Mouse (Mus musculus) kidney, embryonic 14.5 days (tissue): ENCODE results near the gene Heyl. TPM values are rescaled to one million over a fixed set of nuclear protein-coding genes. Genes with fewer than 3 reads are reported as not detected.
A peak's percentile ranks its signal among the peaks of the same experiment; 100 is the strongest.
"Not testable (repeated sequence)": the region's sequence is repeated elsewhere in the genome, so short reads cannot be mapped to it uniquely, and the experiment has no call there.

Experiments used
- ATAC-seq: fragments of 200-750 bp; cut with Nextera tagmentation; 2 replicates; pipeline ENCODE4 v1.8.0; 2017; ENCODE audit warnings: moderate number of reproducible peaks, mild to moderate bottlenecking, moderate TSS enrichment, moderate library complexity; ENCODE audit not compliant: low FRiP score, low TSS enrichment
- H3K27ac ChIP-seq: fragments of 300-500 bp; sonication (generic); 2 replicates; pipeline ENCODE4 v1.5.1; 2014; ENCODE audit warnings: low read depth, mild to moderate bottlenecking, low read length, moderate library complexity, mixed read lengths
- H3K27me3 ChIP-seq: fragments of 300-500 bp; sonication (generic); 2 replicates; pipeline ENCODE4 v1.6.1; 2014; ENCODE audit warnings: mild to moderate bottlenecking, low read length; ENCODE audit not compliant: control insufficient read depth, insufficient read depth
- H3K36me3 ChIP-seq: fragments of 300-500 bp; sonication (generic); 2 replicates; pipeline ENCODE4 v1.6.1; 2014; ENCODE audit warnings: low read length, mixed read lengths; ENCODE audit not compliant: control insufficient read depth, insufficient read depth
- H3K4me1 ChIP-seq: fragments of 300-500 bp; sonication (generic); 2 replicates; pipeline ENCODE4 v1.6.1; 2014; ENCODE audit warnings: low read length, mixed read lengths; ENCODE audit not compliant: control insufficient read depth, insufficient read depth
- H3K4me2 ChIP-seq: fragments of 300-500 bp; sonication (generic); replicated peaks from 2 replicates; pipeline ENCODE4 v1.6.1; 2014; ENCODE audit warnings: low read depth, mild to moderate bottlenecking, low read length
- H3K4me3 ChIP-seq: fragments of 300-500 bp; sonication (generic); 2 replicates; pipeline ENCODE4 v1.5.1; 2014; ENCODE audit warnings: mild to moderate bottlenecking, low read length
- H3K9ac ChIP-seq: fragments of 300-500 bp; sonication (generic); 2 replicates; pipeline ENCODE4 v1.6.1; 2014; ENCODE audit warnings: low read depth, mild to moderate bottlenecking, low read length, moderate library complexity
- H3K9me3 ChIP-seq: fragments of 300-500 bp; sonication (generic); 2 replicates; pipeline ENCODE4 v1.6.1; 2016; ENCODE audit warnings: low read length; ENCODE audit not compliant: control insufficient read depth
- WGBS: fragments of 180-500 bp; shearing (Covaris S2); extraction: QIAGEN DNeasy Blood & Tissue Kit; methylation state at CpG from one replicate; pipeline ENCODE4 v1.1.7; 2014; 5-methylcytosine and 5-hydroxymethylcytosine counted together
- polyA plus RNA-seq: library from polyadenylated mRNA; unstranded; fragments of >200 nt; fragmentation: Nextera tagmentation; extraction: Ambion mirVana; gene quantifications from 2 replicates; pipeline ENCODE4 v1.2.1, GENCODE M21; 2014

Gene Heyl
- polyA plus RNA-seq, 1 experiment from 2014 or later, result 50.2 TPM

DNA sequence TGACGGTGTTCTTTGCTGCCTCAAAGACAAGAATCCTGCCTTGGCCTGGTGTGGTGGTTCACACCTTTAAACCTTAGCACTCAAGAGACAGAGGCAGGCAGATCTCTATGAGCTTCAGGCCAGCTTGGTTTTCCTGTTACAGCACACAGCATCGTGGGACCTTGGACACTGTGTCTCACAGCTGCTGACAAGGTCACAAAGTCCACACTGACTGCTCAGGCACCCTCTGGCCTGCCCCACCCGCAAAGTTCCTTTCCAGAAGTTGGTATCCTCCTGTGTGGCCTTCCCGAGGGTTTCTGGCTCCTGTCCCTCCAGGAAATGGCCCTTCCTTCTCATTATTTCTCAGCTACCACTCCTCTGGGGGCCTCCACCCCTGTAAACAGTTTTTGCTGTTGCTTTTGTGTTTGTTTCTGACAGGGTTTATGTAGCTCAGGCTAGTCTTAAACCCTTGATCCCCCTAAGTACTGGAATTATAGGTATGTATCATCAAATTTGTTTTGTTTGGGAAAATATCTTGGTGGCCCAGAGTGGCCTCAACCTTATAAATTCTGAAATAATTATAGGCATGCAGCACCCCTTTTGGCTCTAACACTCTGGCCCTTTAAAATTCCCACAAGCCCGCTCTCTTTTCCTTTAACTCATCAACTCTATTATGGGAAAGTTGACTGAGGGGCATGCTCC lies 28.5 kb downstream of the Heyl start, which contains the start of gene Pabpc4:
TSS of gene Pabpc4 (plus strand) at position 631 of the 681 bp plus-strand sequence.
- H3K27me3 ChIP-seq, result no peaks in the 10 kb centered on the region
- no peak within 1 kb of the TSS for H3K27ac ChIP-seq
- no peaks in the 10 kb centered on the region for H3K36me3 ChIP-seq
- WGBS, result 62% methylated on average over 5 of the region's 5 CpGs
- no peaks in the 10 kb centered on the region for H3K9me3 ChIP-seq
- peaks cover 11% of the 10 kb centered on the region for H3K4me1 ChIP-seq
- no peak within 1 kb of the TSS for H3K4me3 ChIP-seq
- H3K4me2 ChIP-seq, result no peak within 1 kb of the TSS
- H3K9ac ChIP-seq, result no peak within 1 kb of the TSS
- ATAC-seq, result no peak

DNA sequence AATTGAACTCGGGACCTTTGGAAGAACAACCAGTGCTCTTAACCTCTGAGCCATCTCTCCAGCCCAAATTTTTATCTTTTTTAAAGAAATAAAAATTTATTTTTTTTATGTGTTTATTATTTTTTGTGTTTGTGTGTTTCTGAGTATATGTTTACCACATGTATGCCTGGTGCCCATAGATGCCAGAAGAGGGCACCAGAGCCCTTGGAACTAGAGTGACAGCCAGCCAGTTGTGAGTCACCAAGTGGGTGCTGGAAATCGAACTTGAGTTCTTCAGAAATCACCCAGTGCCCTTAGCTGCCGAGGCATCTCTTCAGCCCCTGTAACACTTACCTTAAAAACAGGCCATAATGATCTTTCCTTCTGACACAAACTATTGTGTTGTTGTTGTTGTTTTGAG lies 37.7 kb downstream of the Heyl start:
- H3K4me2 ChIP-seq, result no peak overlapping the region
- WGBS, result 92% methylated on average over 3 of the region's 3 CpGs
- ATAC-seq, result no peak
- H3K9me3 ChIP-seq, result no peaks in the 10 kb centered on the region
- no peak overlapping the region for H3K27ac ChIP-seq
- H3K4me1 ChIP-seq, result no peaks in the 10 kb centered on the region
- H3K36me3 ChIP-seq, result no peaks in the 10 kb centered on the region
- no peaks in the 10 kb centered on the region for H3K27me3 ChIP-seq
- no peak overlapping the region for H3K4me3 ChIP-seq
- no peak overlapping the region for H3K9ac ChIP-seq

DNA sequence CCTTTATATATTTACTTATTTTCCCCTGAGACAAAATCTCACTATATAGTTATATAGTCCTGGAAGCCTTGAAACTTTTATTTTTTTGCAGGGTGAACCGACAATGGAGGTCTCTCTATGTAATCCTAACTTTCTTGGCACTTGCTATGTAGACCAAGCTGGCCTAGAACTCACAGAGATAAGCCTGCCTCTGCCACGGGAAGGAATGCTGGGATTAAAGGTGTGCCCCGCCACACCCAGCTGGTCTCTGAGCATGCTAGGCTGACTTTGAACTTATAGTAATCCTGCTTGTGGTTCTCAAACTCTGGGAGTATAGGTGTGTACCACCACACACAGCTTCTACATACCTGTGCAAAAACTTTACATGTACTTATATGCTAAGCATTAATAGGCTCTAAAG lies 46.8 kb downstream of the Heyl start:
- H3K4me3 ChIP-seq, result no peak overlapping the region
- 83% methylated on average over 3 of the region's 3 CpGs for WGBS

DNA sequence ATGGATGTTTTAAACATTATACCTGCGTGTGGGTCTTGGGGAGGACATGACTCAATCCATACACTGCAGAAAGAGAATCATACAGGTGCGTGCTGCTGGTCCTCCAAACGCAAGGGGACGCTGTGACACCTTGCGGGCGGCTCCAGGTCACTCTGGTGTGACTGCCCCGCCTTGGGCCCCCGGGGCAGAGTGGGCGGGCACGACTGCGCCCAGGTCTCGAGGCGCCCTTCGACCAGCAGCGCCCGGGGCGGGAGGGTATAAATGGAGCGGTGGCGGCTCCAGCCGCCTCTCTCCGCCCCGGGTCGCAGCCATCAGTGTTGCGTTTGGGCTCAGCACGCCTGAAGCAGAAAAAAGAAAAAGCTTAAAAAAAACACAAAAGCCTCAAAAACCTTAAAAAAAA lies 49.1 kb downstream of the Heyl start:
- peak overlapping the region; percentile 67; the same call in 1 of the 2 replicates for H3K9ac ChIP-seq
- no peaks in the 10 kb centered on the region for H3K27me3 ChIP-seq
- H3K36me3 ChIP-seq, result peaks cover 23% of the 10 kb centered on the region
- H3K4me2 ChIP-seq, result peak overlapping the region; percentile 80
- WGBS, result 1% methylated on average over 25 of the region's 25 CpGs
- peaks cover 19% of the 10 kb centered on the region for H3K4me1 ChIP-seq
- ATAC-seq, result peak; percentile 96
- no peak overlapping the region for H3K27ac ChIP-seq
- no peaks in the 10 kb centered on the region for H3K9me3 ChIP-seq
- H3K4me3 ChIP-seq, result peak overlapping the region; percentile 64

More for the DNA sequence above, 46.8 kb downstream of the Heyl start:
- Histone ChIP-seq H3K9me3 (no peaks in the 10 kb centered on the region), H3K27ac (no peak overlapping the region), H3K4me2 (no peak overlapping the region), H3K36me3 (0 out of 2 replicates have a peak, but pooled peaks cover 4% of the 10 kb centered on the region), H3K27me3 (no peaks in the 10 kb centered on the region), H3K4me1 (peaks cover 13% of the 10 kb centered on the region), H3K9ac (no peak overlapping the region)
- ATAC-seq, result no peak

DNA sequence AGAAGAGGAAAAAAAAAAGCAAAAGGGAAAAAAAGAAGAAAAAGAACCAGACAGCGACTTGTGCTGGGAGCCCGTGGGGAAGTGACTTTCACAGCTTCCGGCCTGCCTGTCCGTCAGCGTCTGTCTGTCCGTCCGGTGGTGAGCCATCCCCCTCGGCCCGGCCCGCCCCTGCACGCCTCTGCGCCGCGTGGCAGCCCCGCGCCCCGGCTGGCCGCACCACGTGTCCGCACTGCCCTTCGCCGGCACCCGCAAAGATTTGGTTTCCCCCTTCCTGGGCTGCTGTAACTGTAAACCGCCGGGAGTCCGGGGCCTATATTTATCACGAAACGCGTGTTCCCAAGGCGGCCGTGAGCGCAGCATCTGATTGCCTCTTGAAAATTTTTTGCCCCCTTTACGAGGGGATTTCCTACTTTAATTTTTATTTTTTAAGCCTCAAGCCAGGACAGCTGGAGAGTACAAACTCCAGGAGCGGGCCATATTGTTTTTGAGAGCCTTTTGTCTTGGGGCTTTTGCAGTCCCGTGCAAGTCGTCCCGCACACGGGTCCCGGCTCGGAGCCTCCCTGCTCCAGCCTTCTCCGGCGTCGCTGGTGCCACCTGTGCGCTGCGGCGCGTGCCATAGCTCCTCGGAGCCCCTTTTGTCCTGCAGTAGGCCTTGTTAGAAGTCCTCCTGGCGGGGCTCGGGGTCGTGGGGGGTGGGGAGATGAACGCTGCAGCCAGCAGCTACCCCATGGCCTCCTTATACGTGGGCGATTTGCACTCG lies 49.7 kb downstream of the Heyl start:
- H3K27me3 ChIP-seq, H3K9me3 ChIP-seq, H3K27ac ChIP-seq: not testable (repeated sequence)
- H3K4me1 ChIP-seq, result peaks cover 19% of the 10 kb centered on the region
- peak overlapping the region; percentile 64 for H3K4me3 ChIP-seq
- ATAC-seq, result peak; percentile 67
- H3K9ac ChIP-seq, result peak overlapping the region; percentile 67
- 2% methylated on average over 35 of the region's 55 CpGs for WGBS
- H3K36me3 ChIP-seq, result peaks cover 29% of the 10 kb centered on the region
- peak overlapping the region; percentile 80 for H3K4me2 ChIP-seq

DNA sequence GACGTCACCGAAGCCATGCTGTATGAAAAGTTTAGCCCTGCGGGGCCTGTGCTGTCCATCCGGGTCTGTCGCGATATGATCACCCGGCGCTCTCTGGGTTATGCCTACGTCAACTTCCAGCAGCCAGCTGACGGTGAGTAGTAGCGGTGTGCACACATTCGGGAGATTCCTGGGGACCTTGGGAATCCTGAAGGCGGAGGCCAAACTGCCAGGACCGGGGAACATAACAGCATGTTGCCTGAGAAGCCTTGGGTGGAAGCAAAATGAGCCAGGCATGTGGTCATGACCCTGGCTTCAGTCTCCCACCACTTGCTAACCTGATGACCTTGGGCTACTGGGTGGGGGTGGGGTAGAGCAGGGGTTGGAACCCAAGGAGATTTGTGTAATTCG lies 50.3 kb downstream of the Heyl start:
- under 1% methylated on average over 11 of the region's 15 CpGs for WGBS
- H3K27ac ChIP-seq, result not testable (repeated sequence)

DNA sequence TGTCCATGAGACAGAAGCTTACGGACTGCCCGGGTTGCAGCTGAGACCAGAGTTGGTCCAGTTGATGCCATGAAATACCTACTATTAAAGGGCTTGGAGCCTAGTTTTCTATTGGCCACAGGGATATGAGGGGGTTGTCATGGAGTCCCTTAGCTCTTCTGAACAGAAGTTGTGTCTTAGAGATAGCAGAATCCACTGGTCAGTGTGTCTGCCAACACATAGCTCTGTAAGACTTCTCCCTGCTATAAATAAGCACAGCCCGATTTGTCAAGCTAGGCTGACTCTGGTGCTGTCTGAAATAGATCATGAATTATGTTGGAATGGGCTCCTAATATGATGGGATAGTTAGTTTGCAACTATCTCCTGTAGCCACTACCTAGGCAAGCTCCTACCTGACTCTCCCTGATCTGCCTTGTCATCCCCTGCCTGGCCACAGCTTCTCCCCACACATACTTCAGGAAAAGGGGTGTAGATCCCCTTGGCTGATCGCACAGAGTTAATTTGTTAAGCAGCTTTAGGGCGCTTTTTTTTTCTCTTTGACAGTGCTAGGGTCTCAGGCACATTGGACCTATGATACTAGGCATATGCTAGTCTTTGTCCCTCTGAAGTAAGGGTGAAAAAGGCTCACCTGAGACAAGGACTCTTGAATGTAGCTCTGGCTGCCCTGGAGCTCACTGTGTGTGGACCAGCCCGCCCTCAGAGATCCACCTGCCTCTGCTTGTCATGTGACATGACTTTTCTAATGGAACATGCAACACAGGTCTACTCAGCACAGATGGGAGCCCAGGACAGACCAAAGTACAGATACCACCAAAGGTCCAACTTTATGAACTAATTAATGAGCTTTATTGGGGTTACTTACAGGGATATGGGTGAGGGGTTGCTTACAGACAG lies 51.6 kb downstream of the Heyl start:
- peak overlapping the region; percentile 67; the same call in 1 of the 2 replicates for H3K9ac ChIP-seq
- no peak overlapping the region for H3K27ac ChIP-seq
- peaks cover 19% of the 10 kb centered on the region for H3K4me1 ChIP-seq
- peaks cover 47% of the 10 kb centered on the region for H3K36me3 ChIP-seq
- H3K9me3 ChIP-seq, result no peaks in the 10 kb centered on the region
- H3K4me3 ChIP-seq, result peak overlapping the region; percentile 64
- no peak for ATAC-seq
- H3K27me3 ChIP-seq, result no peaks in the 10 kb centered on the region
- WGBS, result 71% methylated on average over 6 of the region's 6 CpGs
- peak overlapping the region; percentile 80 for H3K4me2 ChIP-seq

More for the DNA sequence above, 50.3 kb downstream of the Heyl start:
- peak overlapping the region; percentile 67 for H3K9ac ChIP-seq
- not testable (repeated sequence) for H3K27me3 ChIP-seq, H3K9me3 ChIP-seq
- ATAC-seq, result peak; percentile 26; the same call in 1 of the 2 replicates
- peaks cover 19% of the 10 kb centered on the region for H3K4me1 ChIP-seq
- peak overlapping the region; percentile 64 for H3K4me3 ChIP-seq
- H3K4me2 ChIP-seq, result peak overlapping the region; percentile 80
- H3K36me3 ChIP-seq, result peaks cover 34% of the 10 kb centered on the region

DNA sequence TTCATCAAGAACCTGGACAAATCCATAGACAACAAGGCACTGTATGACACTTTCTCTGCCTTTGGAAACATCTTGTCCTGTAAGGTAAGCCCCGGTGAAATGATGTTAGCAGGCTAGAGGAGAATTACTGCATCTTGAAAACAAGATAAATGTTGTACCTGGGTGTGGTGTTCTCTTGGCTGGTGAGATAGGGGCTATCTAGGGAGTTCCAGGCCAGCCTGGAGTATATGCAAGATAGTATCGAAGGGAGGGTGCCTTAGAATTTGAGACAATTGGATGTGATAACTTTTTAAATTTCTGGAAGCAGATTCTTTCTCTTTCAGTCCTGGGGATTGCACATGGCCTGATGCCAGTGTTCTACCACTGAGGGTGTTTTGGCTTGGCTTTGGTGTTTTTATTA lies 53.4 kb downstream of the Heyl start:
- Histone ChIP-seq H3K9me3 (no peaks in the 10 kb centered on the region), H3K36me3 (peaks cover 63% of the 10 kb centered on the region)
- ATAC-seq, result no peak

More for the DNA sequence above, 53.4 kb downstream of the Heyl start:
- Histone ChIP-seq H3K4me2 (no peak overlapping the region), H3K4me1 (peaks cover 19% of the 10 kb centered on the region), H3K9ac (no peak overlapping the region), H3K27me3 (no peaks in the 10 kb centered on the region), H3K27ac (no peak overlapping the region), H3K4me3 (no peak overlapping the region)
- WGBS, result 94% methylated on average over 2 of the region's 2 CpGs
